Mouse (Mus musculus) liver, postnatal 0 days (tissue): ENCODE measurements around the gene Ackr3.

Experiments
- CTCF ChIP-seq: sonication (generic); IDR thresholded peaks from 2 replicates; pipeline ENCODE4 v1.5.1; 2016; ENCODE audit warnings: antibody characterized with exemption, low read depth
- EP300 ChIP-seq: IDR thresholded peaks from 2 replicates; pipeline ENCODE4 v1.6.1; 2016; ENCODE audit warnings: antibody characterized with exemption, low read depth, mild to moderate bottlenecking

DNA sequence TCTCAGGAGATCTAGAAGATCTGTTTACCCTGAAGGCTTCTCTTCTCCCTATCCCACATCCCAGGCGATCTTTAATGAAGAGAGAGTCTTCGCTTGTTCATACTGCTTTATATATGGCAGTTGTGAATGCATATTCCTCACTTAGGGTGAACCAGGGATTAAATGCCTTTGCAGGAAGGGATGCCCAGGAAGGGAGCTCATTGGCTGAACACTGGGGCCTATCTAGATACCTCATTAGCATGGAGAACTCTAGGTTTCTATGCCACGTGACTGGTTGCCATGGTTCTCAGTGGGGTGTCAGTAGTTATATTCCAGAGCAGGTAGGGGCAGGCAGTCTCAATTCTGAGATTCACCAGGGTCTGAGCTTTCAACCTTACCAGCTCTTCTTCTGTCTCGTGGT lies 17.1 kb downstream of the Ackr3 start:
- TF ChIP-seq EP300 (no peak), CTCF (no peak)
